Mouse (Mus musculus) heart, embryonic 14.5 days (tissue): ENCODE results near the gene Tlnrd1. TPM values are rescaled to one million over a fixed set of nuclear protein-coding genes. Genes with fewer than 3 reads are reported as not detected.
A peak's percentile ranks its signal among the peaks of the same experiment; 100 is the strongest.

Experiments
- ATAC-seq: fragments of 200-750 bp; cut with Nextera tagmentation; 2 replicates; pipeline ENCODE4 v1.8.0; 2017; ENCODE audit warnings: low read depth, moderate TSS enrichment; ENCODE audit not compliant: insufficient number of reproducible peaks, insufficient read depth, low FRiP score
- H3K27ac ChIP-seq, 2 experiments: fragments of 200-500 bp in 1 of 2; fragments of 300-500 bp in 1 of 2; sonication (generic) in 1 of 2; replicated peaks in 1 of 2; 2 replicates each; pipeline ENCODE4 v1.5.1; 2012 to 2014; ENCODE audit warnings: low read depth in 2 of 2, low read length in 2 of 2, control low read depth in 1 of 2, mild to moderate bottlenecking in 1 of 2, mixed read lengths in 1 of 2; ENCODE audit not compliant: control insufficient read depth in 1 of 2, insufficient read depth in 1 of 2
- H3K27me3 ChIP-seq: fragments of 300-500 bp; sonication (generic); 2 replicates; pipeline ENCODE4 v1.6.1; 2014; ENCODE audit warnings: mild to moderate bottlenecking, low read length, control low read depth; ENCODE audit not compliant: control insufficient read depth, insufficient read depth
- H3K36me3 ChIP-seq: fragments of 300-500 bp; sonication (generic); 2 replicates; pipeline ENCODE4 v1.6.1; 2014; ENCODE audit warnings: mild to moderate bottlenecking, control low read depth, low read length, mixed read lengths; ENCODE audit not compliant: control insufficient read depth, insufficient read depth
- H3K4me1 ChIP-seq, 2 experiments: fragments of 200-500 bp in 1 of 2; fragments of 300-500 bp in 1 of 2; sonication (generic) in 1 of 2; 2 replicates each; pipeline ENCODE4 v1.6.1; 2012 to 2014; ENCODE audit warnings: low read length in 2 of 2, control low read depth in 1 of 2, mixed read lengths in 1 of 2; ENCODE audit not compliant: control insufficient read depth in 2 of 2, insufficient read depth in 2 of 2
- H3K4me2 ChIP-seq: fragments of 300-500 bp; sonication (generic); 2 replicates; pipeline ENCODE4 v1.6.1; 2014; ENCODE audit warnings: mild to moderate bottlenecking, low read length
- H3K4me3 ChIP-seq, 2 experiments: fragments of 200-500 bp in 1 of 2; fragments of 300-500 bp in 1 of 2; sonication (generic) in 1 of 2; 2 replicates each; pipeline ENCODE4 v1.5.1; 2012 to 2014; ENCODE audit warnings: low read length in 2 of 2, mild to moderate bottlenecking in 2 of 2, control low read depth in 1 of 2, low read depth in 1 of 2, moderate library complexity in 1 of 2; ENCODE audit not compliant: control insufficient read depth in 1 of 2, insufficient read depth in 1 of 2
- H3K9ac ChIP-seq: fragments of 300-500 bp; sonication (generic); 2 replicates; pipeline ENCODE4 v1.6.1; 2014; ENCODE audit warnings: mild to moderate bottlenecking, low read length
- H3K9me3 ChIP-seq: fragments of 300-500 bp; sonication (generic); 2 replicates; pipeline ENCODE4 v1.6.1; 2016; ENCODE audit warnings: low read length, control low read depth; ENCODE audit not compliant: control insufficient read depth
- WGBS: fragments of 180-500 bp; shearing (Covaris S2); extraction: QIAGEN DNeasy Blood & Tissue Kit; methylation state at CpG from one replicate; pipeline ENCODE4 v1.1.7; 2014; 5-methylcytosine and 5-hydroxymethylcytosine counted together
- polyA plus RNA-seq: library from polyadenylated mRNA; unstranded; fragments of >200 nt; fragmentation: Nextera tagmentation; extraction: Ambion mirVana; gene quantifications from 2 replicates; pipeline ENCODE4 v1.2.1, GENCODE M21; 2014

The Tlnrd1 gene
- 14.5 and 14.6 TPM in 2 replicates for polyA plus RNA-seq

DNA sequence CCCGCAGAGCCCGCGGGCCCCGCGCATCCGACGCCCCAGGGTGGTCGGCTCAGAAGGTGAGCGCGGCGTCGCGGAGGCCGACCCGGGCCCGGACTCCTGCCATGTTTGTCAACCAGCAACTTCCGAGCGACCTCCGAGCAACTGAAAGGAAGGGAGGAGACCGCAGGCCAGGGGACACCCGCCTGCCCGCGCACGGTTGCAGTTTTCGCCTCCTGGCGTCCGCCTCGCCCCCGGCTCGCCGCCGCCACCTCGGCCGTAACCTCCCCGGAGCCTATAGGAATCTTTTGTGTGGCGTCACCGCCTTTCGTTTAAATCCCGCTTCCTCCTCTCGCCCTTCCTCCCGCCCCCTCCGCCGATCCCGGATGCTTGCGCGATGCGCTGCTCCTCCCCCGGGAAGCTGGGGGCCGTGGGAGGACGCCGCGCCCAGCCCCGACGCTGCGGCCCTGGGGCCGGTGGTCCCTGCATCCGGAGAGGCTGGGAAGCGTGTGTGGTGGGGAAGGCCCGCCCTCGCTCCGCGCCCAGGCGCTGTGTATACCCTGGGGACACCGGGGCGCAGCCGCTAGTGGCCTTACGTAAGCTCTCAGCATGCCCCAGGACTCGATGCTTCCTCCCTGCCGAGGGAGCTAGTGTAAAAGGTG lies at the start of gene Tlnrd1, which contains the start of gene Mesd:
TSS of gene Tlnrd1 (minus strand) at position 285 of the 638 bp plus-strand sequence.
TSS of gene Mesd (plus strand) at position 446 of the 638 bp plus-strand sequence.
- Histone ChIP-seq H3K27ac (peak within 1 kb of the TSS; percentile 88 to 98), H3K4me1 (peaks cover 6 to 34% of the 10 kb centered on the region in 2 experiments), H3K4me3 (peak within 1 kb of the TSS; percentile 71 to 88), H3K36me3 (peaks cover 13% of the 10 kb centered on the region), H3K27me3 (no peaks in the 10 kb centered on the region), H3K9me3 (no peaks in the 10 kb centered on the region), H3K9ac (peak within 1 kb of the TSS; percentile 91), H3K4me2 (peak within 1 kb of the TSS; percentile 95)
- peak; percentile 80 for ATAC-seq
- WGBS: under 1% methylated on average over 64 of the region's 69 CpGs

DNA sequence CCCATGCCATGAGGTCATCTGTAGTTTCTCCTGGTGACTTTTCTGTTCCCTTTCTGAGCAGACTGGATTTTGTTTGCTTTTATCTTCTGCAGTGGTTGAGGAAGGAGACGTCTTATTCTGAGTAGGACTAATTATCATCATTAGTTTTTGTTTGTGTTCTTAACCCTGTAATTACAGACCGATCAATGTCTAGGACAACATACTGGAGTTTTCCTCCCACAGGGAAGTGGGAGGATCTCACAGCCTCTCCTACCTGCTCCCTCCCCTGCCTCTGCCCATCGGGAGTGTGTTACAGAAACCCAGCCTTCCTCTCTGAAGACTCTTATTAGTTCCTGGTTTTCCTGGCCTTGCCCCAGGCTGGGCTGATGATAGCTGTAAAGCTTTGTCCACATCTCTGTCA lies 37.5 kb upstream of the Tlnrd1 start:
- WGBS: 47% methylated on average over 3 of the region's 3 CpGs

DNA sequence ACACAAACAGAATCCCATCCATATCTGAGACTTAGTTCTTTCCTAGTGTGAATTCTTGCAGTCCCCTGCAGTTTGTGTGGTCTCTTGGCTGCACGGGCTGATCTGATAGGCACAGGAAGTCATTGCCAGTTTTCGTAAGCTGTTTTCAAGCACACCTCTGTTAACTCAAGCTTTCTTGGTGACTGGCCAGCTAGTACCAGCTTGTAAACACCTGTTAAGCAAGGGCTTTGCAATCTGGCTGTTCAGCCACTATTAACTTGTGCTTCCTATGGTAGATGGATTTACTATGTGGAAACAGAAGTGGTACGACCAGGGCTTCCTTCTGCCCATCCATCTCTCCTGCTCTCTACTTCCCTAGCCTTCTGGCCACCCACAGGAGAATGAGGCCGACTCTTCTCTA lies 36.1 kb upstream of the Tlnrd1 start:
- no peak overlapping the region for H3K9ac ChIP-seq
- WGBS: 70% methylated on average over 4 of the region's 4 CpGs
- H3K9me3 ChIP-seq: no peaks in the 10 kb centered on the region
- H3K36me3 ChIP-seq: no peaks in the 10 kb centered on the region
- H3K4me3 ChIP-seq: no peak overlapping the region
- ATAC-seq: no peak
- 0 out of 2 replicates have a peak, but pooled peaks cover 3% of the 10 kb centered on the region for H3K27me3 ChIP-seq
- H3K27ac ChIP-seq: no peak overlapping the region
- no peak overlapping the region for H3K4me2 ChIP-seq
- no peaks in the 10 kb centered on the region for H3K4me1 ChIP-seq

More for the DNA sequence above, 37.5 kb upstream of the Tlnrd1 start:
- Histone ChIP-seq H3K36me3 (no peaks in the 10 kb centered on the region), H3K27ac (no peak overlapping the region), H3K4me1 (no peaks in the 10 kb centered on the region), H3K4me2 (no peak overlapping the region), H3K27me3 (0 out of 2 replicates have a peak, but pooled peaks cover 3% of the 10 kb centered on the region), H3K9me3 (no peaks in the 10 kb centered on the region), H3K4me3 (no peak overlapping the region), H3K9ac (no peak overlapping the region)
- ATAC-seq: no peak

DNA sequence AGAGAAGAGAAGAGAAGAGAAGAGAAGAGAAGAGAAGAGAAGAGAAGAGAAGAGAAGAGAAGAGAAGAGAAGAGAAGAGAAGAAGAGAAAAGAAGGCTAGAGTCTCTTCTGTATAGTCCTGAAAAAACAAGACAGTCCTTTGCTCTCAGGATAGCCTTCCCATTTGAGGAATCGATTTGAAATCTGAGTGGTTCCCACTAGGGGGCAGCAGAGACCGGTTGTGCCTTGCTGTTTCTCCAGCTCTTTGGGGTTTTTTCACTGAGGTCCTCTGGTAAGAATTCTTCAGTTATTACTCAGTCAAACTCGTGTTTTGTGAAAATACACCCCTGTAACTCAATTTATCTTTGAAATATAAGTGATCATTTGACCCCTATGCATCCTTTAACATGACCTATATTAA lies 30.5 kb upstream of the Tlnrd1 start:
- 0% methylated on average over 3 of the region's 3 CpGs for WGBS

DNA sequence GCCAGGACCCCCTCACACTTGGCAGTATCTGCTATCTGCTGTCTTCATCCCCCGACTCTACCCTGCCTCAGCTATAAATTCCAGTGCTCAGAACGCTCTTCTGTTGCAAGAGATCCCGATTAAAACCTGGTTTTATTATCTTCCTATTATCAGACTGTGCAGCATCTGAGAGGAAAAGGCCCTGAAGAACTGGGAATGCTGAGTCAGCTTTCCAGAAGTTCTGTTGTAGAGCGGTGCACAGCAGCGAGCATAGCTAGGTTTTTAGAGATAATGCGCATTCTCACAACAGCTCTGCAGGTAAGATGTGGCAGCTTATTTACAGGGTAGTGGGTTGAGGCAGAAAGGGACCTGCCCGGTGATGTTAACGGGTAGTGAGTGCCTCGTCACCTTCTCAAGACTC lies 29.9 kb upstream of the Tlnrd1 start:
- H3K27ac ChIP-seq: no peak overlapping the region
- H3K9ac ChIP-seq: no peak overlapping the region
- WGBS: 63% methylated on average over 9 of the region's 9 CpGs
- no peaks in the 10 kb centered on the region for H3K9me3 ChIP-seq
- no peak overlapping the region for H3K4me3 ChIP-seq
- H3K36me3 ChIP-seq: no peaks in the 10 kb centered on the region
- H3K4me2 ChIP-seq: no peak overlapping the region
- no peak for ATAC-seq
- no peaks in the 10 kb centered on the region for H3K27me3 ChIP-seq
- no peaks in the 10 kb centered on the region for H3K4me1 ChIP-seq

More for the DNA sequence above, 30.5 kb upstream of the Tlnrd1 start:
- Histone ChIP-seq H3K4me3 (no peak overlapping the region), H3K9me3 (no peaks in the 10 kb centered on the region), H3K36me3 (no peaks in the 10 kb centered on the region), H3K27ac (no peak overlapping the region), H3K4me1 (no peaks in the 10 kb centered on the region), H3K4me2 (no peak overlapping the region), H3K27me3 (no peaks in the 10 kb centered on the region), H3K9ac (no peak overlapping the region)
- ATAC-seq: no peak

DNA sequence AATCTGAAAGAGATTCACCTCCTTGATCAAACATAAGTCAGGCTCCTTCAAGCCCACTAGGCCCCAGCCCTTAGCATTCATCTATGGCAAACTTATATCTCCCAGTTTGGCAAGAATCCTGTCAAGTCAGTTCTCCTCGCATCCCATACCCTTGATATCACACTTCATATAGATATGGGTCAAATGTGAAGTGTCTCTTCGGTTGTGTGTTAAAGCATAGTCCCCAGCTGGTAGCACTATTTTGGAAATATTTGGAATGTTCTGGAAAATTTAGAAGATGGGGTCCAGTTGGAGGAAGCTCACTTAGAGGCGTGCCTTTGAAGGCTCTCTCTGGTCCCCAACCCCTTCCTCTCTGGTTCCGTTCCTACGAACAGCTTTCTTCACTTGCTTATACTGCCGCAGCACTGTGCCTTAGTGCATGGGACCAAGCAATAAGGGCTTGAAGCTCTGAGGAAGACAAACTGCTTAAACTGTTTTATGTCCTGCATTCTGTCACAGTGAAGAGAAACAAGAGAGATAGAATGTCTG lies 29.4 kb upstream of the Tlnrd1 start:
- WGBS: 75% methylated on average over 6 of the region's 6 CpGs
- no peaks in the 10 kb centered on the region for H3K27me3 ChIP-seq
- H3K36me3 ChIP-seq: no peaks in the 10 kb centered on the region
- ATAC-seq: no peak
- H3K4me3 ChIP-seq: no peak overlapping the region
- H3K9me3 ChIP-seq: no peaks in the 10 kb centered on the region
- H3K27ac ChIP-seq: no peak overlapping the region
- no peak overlapping the region for H3K9ac ChIP-seq
- no peak overlapping the region for H3K4me2 ChIP-seq
- H3K4me1 ChIP-seq: no peaks in the 10 kb centered on the region

DNA sequence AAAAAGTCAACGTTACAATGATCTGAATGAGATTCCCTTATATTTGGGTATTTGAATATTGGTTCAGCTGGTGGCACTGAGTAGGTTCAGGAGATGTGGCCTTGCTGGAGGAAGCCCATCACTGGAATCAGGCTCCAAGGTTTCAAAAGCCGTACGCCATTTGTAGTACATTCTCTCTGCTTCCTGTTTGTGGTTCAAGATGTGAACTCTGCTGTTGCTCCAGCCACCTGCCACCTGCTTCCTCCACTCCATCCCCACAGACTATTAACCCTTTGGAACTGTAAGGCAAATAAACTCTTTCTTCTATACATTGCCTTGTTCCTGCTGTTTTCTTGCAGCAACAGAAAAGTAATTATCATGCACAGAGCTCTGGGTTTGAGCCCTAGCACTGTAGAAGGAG lies 27.8 kb upstream of the Tlnrd1 start:
- no peaks in the 10 kb centered on the region for H3K4me1 ChIP-seq
- H3K9ac ChIP-seq: no peak overlapping the region
- no peaks in the 10 kb centered on the region for H3K27me3 ChIP-seq
- ATAC-seq: no peak
- no peaks in the 10 kb centered on the region for H3K36me3 ChIP-seq
- WGBS: 71% methylated on average over 3 of the region's 3 CpGs
- no peak overlapping the region for H3K27ac ChIP-seq
- no peaks in the 10 kb centered on the region for H3K9me3 ChIP-seq
- H3K4me2 ChIP-seq: no peak overlapping the region
- H3K4me3 ChIP-seq: no peak overlapping the region
